Mouse (Mus musculus): ENCODE data around the gene Fam166a. TPM values are rescaled to one million over a fixed set of nuclear protein-coding genes. Genes with fewer than 3 reads are reported as not detected.
A peak's percentile ranks its signal among the peaks of the same experiment; 100 is the strongest.

The Fam166a gene
- polyA plus RNA-seq, 1 experiment from 2014 or later = 0.87 TPM

DNA sequence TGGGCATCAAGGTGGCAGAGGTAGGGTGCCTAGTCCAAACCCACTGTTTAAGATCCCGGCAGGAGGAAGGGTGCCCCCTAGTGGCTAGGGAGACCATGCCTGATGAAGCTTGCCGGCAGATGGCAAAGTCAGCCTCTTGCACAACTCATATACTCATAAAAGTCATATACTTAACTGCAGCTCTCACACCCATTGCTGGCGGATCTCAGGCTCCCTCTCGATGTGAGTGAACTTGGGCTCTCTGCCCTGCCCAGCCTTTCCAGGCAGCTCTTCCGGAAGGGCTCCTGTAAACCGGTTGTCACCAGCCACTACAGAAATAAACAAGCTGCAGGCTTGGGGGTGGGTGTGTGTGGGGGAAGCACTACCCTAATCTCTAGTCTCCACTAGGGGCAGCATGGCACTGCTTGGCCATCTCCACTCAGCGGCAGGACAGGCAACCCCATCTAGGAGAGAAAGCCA is 9.9 kb downstream of the Fam166a start:
- peak overlapping the region; percentile 35 for H3K4me2 ChIP-seq
- H3K9ac ChIP-seq = no peak overlapping the region
- peak overlapping the region; percentile 65; the same call in 1 of the 2 replicates for H3K27ac ChIP-seq
- no peaks in the 10 kb centered on the region for H3K36me3 ChIP-seq (replicated peaks)
- ATAC-seq (ENCODE audit: low FRiP score) = no peak
- H3K4me3 ChIP-seq (replicated peaks) = peak overlapping the region; percentile 19
- H3K27me3 ChIP-seq = peaks cover 22% of the 10 kb centered on the region
- 0% methylated on average over 7 of the region's 7 CpGs for WGBS
- H3K9me3 ChIP-seq = no peaks in the 10 kb centered on the region
- H3K4me1 ChIP-seq = peaks cover 18% of the 10 kb centered on the region

DNA sequence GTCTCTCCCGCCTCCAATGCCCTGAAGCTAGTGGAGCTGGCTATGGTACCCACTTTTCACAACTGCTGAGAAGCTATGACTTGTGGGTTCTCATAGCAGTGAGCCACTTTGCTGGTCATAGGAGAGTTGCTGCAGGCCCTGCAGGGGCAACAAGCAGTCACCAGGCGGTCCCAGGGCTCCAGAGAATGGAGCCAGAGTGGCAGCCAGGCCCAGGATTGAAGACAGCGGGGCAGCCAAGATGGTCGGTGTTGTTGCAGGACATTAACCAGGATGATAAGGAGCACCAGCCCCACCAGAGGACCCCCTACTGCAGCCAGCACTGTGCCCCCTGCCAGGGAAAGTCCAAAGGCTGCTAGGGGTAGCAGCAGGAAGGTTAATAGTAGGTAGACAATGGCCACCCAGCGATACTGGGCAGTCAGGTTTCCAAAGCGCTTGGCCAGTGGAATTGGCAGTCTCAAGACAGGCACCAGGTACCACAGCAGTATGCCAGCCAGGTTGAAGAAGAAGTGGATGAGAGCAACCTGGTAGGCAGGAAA is 10.5 kb downstream of the Fam166a start:
- peaks cover 14% of the 10 kb centered on the region for H3K4me1 ChIP-seq
- H3K9me3 ChIP-seq = no peaks in the 10 kb centered on the region
- whole genome bisulfite sequencing = 74% methylated on average over 6 of the region's 6 CpGs
- H3K27ac ChIP-seq = peak overlapping the region; percentile 65; the same call in 1 of the 2 replicates
- peak overlapping the region; percentile 8; the same call in 1 of the 2 replicates for H3K4me2 ChIP-seq
- ATAC-seq (ENCODE audit: low FRiP score) = no peak
- H3K27me3 ChIP-seq = peaks cover 22% of the 10 kb centered on the region
- H3K36me3 ChIP-seq (replicated peaks) = no peaks in the 10 kb centered on the region
- H3K9ac ChIP-seq = peak overlapping the region; percentile 12; the same call in 1 of the 2 replicates
- H3K4me3 ChIP-seq (replicated peaks) = no peak overlapping the region

DNA sequence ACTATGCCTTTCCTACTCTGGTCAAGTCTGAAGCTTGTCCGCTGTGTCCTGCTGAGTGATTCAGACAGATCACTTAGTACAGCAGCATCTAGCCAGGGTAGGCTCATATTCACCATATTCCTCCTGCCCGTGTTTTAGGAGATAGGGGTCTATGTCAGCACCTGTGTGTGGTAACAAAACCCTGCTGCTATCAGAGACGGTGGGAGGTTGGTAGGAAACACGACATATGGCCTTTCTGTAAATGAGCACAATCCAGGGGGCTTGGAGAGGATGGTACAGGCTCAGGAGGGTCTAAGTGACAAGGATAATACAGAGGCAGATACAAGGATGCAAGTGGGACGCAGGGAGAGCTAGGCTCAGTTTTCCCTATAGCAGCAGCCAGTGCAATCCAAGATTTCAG is 11.0 kb downstream of the Fam166a start:
- Histone ChIP-seq H3K27ac (no peak overlapping the region), H3K4me3 (replicated peaks) (no peak overlapping the region), H3K9ac (no peak overlapping the region), H3K9me3 (no peaks in the 10 kb centered on the region), H3K4me2 (no peak overlapping the region), H3K27me3 (peaks cover 23% of the 10 kb centered on the region), H3K36me3 (replicated peaks) (no peaks in the 10 kb centered on the region), H3K4me1 (peaks cover 14% of the 10 kb centered on the region)
- WGBS = 89% methylated on average over 5 of the region's 5 CpGs
- no peak for ATAC-seq (ENCODE audit: low FRiP score)

DNA sequence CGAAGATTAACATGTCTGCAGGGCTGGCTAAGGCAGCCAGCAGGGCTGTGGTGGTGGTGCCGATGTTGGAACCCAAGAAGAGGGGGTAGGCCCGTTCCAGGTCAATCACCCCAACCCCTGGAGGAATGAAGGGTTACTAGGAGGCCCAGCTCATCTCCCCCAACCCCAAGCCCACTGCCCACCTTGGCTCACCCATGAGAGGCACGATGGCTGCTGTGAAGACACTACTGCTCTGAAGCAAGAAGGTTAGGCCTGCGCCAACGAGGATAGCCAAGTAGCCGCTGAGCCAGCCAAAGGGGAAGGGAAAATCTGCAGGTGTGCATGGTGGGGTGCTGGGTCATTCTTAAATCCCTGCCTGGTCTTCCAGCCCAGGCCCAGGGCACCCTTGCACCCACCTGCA is 12.0 kb downstream of the Fam166a start:
- Histone ChIP-seq H3K9ac (no peak overlapping the region), H3K27ac (no peak overlapping the region), H3K27me3 (peaks cover 33% of the 10 kb centered on the region), H3K4me1 (peaks cover 10% of the 10 kb centered on the region), H3K4me3 (replicated peaks) (no peak overlapping the region), H3K4me2 (no peak overlapping the region), H3K9me3 (no peaks in the 10 kb centered on the region), H3K36me3 (replicated peaks) (no peaks in the 10 kb centered on the region)
- no peak for ATAC-seq (ENCODE audit: low FRiP score)
- WGBS = 90% methylated on average over 7 of the region's 7 CpGs

DNA sequence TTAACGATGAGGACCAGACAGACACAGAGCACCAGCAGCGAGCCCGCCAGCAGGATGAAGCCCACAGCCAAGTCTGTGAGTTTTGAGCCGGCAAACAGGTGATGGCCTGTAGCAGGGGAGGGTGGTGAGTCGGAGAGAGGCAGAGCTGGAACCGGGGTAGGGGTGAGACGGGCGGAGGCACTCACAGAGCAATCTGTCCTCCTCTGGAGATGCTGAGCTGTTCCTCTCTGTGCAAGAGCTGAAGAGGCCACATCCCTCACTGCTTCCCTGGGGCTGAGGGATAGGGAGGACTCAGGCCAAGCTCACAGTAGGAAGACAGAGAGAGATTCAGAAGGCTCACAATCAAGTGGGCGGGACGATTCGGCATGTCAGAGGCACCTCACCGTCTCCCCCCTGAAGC is 12.5 kb downstream of the Fam166a start:
- no peaks in the 10 kb centered on the region for H3K9me3 ChIP-seq
- H3K27ac ChIP-seq = no peak overlapping the region
- H3K36me3 ChIP-seq (replicated peaks) = no peaks in the 10 kb centered on the region
- 56% methylated on average over 12 of the region's 12 CpGs for WGBS
- H3K4me2 ChIP-seq = no peak overlapping the region
- no peak overlapping the region for H3K4me3 ChIP-seq (replicated peaks)
- peaks cover 6% of the 10 kb centered on the region for H3K4me1 ChIP-seq
- peaks cover 37% of the 10 kb centered on the region for H3K27me3 ChIP-seq
- no peak for ATAC-seq (ENCODE audit: low FRiP score)
- H3K9ac ChIP-seq = no peak overlapping the region

DNA sequence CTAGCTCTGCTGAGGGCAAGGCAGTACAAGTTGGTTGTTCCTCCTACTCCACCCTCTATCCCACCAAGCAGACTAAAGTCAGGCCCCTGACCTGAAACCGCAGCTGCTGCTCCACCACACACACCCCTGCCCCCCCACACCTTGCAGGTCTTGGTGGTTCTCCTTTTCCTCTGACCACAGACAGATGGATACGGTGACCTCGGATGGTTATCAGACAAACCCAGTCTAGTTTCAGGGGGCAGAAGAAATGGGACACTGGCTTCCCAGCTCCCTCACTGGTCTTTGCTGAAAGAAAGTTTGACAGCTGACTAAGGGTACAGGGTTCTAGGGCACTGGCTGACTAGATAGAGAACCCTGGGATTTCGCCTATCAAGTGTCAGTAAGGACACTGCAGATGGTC is 14.9 kb downstream of the Fam166a start:
- no peak for ATAC-seq (ENCODE audit: low FRiP score)
- Histone ChIP-seq H3K9me3 (no peaks in the 10 kb centered on the region), H3K27me3 (peaks cover 49% of the 10 kb centered on the region), H3K4me3 (replicated peaks) (no peak overlapping the region), H3K27ac (no peak overlapping the region), H3K36me3 (replicated peaks) (no peaks in the 10 kb centered on the region), H3K9ac (no peak overlapping the region), H3K4me2 (no peak overlapping the region), H3K4me1 (peaks cover 6% of the 10 kb centered on the region; the same call in 1 of the 2 replicates)
- WGBS = 87% methylated on average over 4 of the region's 4 CpGs

DNA sequence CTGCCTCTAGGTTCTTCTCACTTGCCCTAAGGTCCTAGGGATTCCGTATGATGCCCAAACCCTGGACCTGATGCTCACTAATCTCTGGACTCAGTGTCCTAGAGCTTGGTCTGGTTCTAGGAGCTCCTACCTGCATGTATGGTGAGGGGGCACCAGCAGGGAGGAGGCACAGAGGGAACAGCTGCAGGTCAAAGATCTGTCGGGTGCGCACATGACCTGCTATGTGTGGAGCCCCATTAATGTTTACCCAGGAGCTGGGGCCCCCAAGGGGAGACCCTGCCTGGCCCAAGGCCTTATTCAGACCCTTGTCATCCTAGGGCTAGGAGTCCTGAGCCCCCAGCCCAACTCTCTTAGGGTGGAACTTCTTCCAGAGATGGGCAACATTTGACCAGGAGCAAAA is 15.5 kb downstream of the Fam166a start, which contains the start of gene Slc34a3:
TSS of gene Slc34a3 (minus strand) at position 315 of the 400 bp plus-strand sequence.
- Histone ChIP-seq H3K4me2 (no peak within 1 kb of the TSS), H3K9ac (no peak within 1 kb of the TSS), H3K4me1 (peaks cover 2% of the 10 kb centered on the region; the same call in 1 of the 2 replicates), H3K9me3 (no peaks in the 10 kb centered on the region), H3K27me3 (peaks cover 51% of the 10 kb centered on the region), H3K27ac (no peak within 1 kb of the TSS), H3K4me3 (replicated peaks) (no peak within 1 kb of the TSS), H3K36me3 (replicated peaks) (no peaks in the 10 kb centered on the region)
- 84% methylated on average over 3 of the region's 3 CpGs for WGBS
- ATAC-seq (ENCODE audit: low FRiP score) = no peak

DNA sequence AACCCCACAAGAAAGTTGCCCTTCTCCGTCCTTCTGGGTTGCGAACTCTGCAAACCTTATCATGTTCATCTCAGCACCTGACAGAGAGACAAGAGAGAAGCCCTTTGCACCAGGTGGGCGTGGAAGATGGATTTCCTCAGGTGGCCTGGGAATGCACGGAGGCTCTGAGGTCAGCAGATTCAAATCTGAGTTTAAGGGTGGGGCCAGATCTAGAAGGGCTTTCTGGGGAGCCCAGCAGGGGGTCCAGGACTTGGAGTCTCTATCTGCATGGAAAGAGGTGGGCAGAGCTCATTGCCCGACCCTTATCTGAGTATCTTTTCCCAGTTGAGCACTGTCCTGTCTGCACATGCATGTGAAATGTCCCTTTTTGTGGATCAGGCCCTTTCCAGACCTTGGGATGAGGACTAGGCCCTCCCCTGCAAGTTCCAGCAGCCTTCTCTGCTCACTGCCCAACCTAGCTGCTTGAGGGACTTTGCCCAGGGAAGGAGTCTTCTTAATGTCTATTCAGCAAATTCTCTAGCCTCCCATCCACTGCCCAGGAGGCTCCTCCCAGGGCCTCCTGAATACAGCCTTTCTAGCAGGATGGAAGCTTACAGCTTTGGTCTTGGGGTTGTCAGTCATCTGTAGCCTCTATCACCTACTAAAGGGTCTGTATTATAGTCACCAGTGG is 16.1 kb downstream of the Fam166a start:
- WGBS = 79% methylated on average over 5 of the region's 5 CpGs
- Histone ChIP-seq H3K27ac (no peak overlapping the region), H3K27me3 (peaks cover 52% of the 10 kb centered on the region), H3K4me1 (no peaks in the 10 kb centered on the region), H3K4me3 (replicated peaks) (no peak overlapping the region), H3K36me3 (replicated peaks) (no peaks in the 10 kb centered on the region), H3K4me2 (no peak overlapping the region), H3K9ac (no peak overlapping the region), H3K9me3 (no peaks in the 10 kb centered on the region)
- ATAC-seq (ENCODE audit: low FRiP score) = no peak

DNA sequence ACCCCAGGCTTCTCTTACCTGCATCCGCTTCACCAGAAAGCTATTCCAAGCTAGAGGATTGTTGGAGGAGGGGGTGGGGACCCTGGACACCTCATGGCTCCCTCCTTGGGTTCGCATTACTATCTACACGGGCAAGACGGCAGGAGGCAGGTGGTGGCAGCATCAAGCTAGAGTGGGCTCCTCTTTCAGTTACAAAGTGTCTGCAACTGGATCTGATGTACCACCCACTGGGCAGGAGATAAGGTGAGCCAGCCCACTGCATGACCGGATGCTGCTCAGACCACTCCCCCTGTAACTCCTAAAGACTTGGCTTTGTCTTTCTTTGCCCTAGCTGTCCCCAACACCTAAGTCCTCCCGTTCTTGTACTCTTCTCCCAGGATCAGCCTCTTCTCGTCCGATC is 18.1 kb downstream of the Fam166a start, which contains the start of gene Rnf224:
TSS of gene Rnf224 (minus strand) at position 174 of the 400 bp plus-strand sequence.
- H3K4me3 ChIP-seq (replicated peaks) = no peak within 1 kb of the TSS
- no peaks in the 10 kb centered on the region for H3K36me3 ChIP-seq (replicated peaks)
- 42% methylated on average over 8 of the region's 8 CpGs for WGBS
- peaks cover 15% of the 10 kb centered on the region for H3K4me1 ChIP-seq
- H3K9ac ChIP-seq = no peak within 1 kb of the TSS
- no peak within 1 kb of the TSS for H3K27ac ChIP-seq
- H3K27me3 ChIP-seq = peaks cover 55% of the 10 kb centered on the region
- no peak within 1 kb of the TSS for H3K4me2 ChIP-seq
- H3K9me3 ChIP-seq = no peaks in the 10 kb centered on the region
- ATAC-seq (ENCODE audit: low FRiP score) = no peak

DNA sequence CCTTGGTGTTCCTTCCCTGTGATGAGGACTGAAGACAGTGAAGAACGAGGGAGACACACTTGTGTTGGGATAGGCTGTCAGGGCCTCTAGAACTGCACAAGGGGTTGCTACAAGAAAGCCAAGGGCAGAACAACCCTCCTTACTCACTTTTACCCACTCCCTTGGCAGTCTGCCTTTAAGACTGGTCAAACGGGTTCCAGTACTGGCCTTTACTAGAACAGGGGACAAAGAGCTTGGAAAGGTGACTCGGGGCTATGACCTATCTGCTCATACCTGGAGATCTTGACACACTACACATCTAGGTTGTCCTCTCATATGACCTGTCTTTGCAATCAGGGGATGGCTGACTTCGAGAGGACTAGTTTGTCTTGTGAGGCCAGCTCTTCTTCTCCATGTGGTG is 19.0 kb downstream of the Fam166a start:
- H3K4me1 ChIP-seq = peaks cover 21% of the 10 kb centered on the region
- peaks cover 48% of the 10 kb centered on the region for H3K27me3 ChIP-seq
- H3K4me3 ChIP-seq (replicated peaks) = no peak overlapping the region
- no peaks in the 10 kb centered on the region for H3K9me3 ChIP-seq
- no peaks in the 10 kb centered on the region for H3K36me3 ChIP-seq (replicated peaks)
- 80% methylated on average over 4 of the region's 4 CpGs for WGBS
- no peak overlapping the region for H3K27ac ChIP-seq
- no peak overlapping the region for H3K4me2 ChIP-seq
- ATAC-seq (ENCODE audit: low FRiP score) = no peak
- no peak overlapping the region for H3K9ac ChIP-seq

DNA sequence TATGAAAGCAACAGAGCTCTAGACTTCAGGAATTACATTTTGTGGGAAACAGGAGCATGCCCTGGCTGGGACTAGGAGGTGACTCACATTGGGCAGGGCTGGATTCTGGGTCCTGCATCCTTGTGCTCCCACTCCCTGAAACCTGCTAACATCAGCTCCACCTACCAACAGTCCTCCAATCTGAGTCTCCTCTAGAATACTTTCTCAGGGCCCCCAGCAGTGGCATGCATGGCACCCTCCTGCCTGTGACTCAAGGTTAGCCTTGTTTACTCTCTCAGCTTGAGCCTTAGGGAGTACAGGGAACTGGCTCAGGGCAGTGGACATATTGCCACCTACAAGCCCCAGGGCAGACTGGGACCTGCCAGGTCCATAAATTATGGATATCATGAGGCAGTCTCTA is 19.6 kb downstream of the Fam166a start:
- ATAC-seq (ENCODE audit: low FRiP score) = no peak
- no peaks in the 10 kb centered on the region for H3K9me3 ChIP-seq

DNA sequence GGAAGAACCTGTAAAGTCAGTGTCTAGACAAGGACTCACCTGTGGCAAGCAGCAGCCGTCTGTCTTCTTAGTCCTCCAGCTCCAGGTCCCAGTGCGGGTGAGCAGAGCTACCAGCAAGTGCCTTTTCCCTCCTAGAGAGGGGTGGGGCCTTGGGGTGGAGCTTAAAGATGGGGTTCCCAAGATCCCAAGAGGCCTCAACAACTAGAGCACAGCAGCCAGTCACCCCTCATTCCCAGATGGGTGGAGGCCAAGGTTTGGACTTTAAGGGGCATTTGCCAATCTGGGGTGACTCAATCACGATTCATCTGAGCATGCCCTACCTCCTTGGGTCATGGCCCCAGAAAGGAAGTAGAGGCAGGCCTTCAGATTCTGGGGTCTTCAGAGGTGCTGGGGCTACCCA is 21.2 kb downstream of the Fam166a start:
- Histone ChIP-seq H3K4me2 (no peak overlapping the region), H3K9ac (no peak overlapping the region), H3K27me3 (peaks cover 51% of the 10 kb centered on the region), H3K27ac (no peak overlapping the region), H3K36me3 (replicated peaks) (0 out of 2 replicates have a peak, but pooled peaks cover 3% of the 10 kb centered on the region), H3K4me1 (peaks cover 31% of the 10 kb centered on the region), H3K9me3 (no peaks in the 10 kb centered on the region), H3K4me3 (replicated peaks) (no peak overlapping the region)
- ATAC-seq (ENCODE audit: low FRiP score) = no peak
- WGBS = 88% methylated on average over 3 of the region's 3 CpGs

More for the DNA sequence above, 19.6 kb downstream of the Fam166a start:
- Histone ChIP-seq H3K4me3 (replicated peaks) (no peak overlapping the region), H3K4me1 (peaks cover 26% of the 10 kb centered on the region), H3K27me3 (peaks cover 48% of the 10 kb centered on the region), H3K9ac (no peak overlapping the region), H3K27ac (no peak overlapping the region), H3K36me3 (replicated peaks) (no peaks in the 10 kb centered on the region), H3K4me2 (no peak overlapping the region)

DNA sequence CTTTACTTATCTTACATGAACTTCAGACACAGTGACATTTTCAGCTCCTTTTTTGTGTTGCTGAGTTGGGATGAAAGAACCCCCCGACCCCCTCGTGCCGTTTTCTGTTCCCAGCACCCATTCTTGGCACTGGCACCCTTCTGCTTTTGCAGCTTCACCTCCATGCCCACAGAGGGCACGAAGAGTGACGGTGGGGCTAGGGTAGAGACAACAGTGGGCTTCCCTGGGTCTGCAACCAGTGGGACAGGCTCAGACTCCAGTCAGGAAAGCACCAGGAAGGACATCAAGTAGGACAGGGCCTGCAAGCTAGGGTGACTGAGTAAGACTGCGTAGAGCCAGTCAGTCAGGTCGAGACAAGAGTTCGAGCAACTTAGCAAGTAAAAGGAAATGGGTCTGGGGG is 21.8 kb downstream of the Fam166a start:
- Histone ChIP-seq H3K27ac (0 out of 2 replicates have a peak overlapping the region, but pooled peaks have one; percentile 61), H3K4me1 (peaks cover 31% of the 10 kb centered on the region), H3K9ac (no peak overlapping the region), H3K36me3 (replicated peaks) (0 out of 2 replicates have a peak, but pooled peaks cover 3% of the 10 kb centered on the region), H3K9me3 (no peaks in the 10 kb centered on the region), H3K27me3 (peaks cover 45% of the 10 kb centered on the region), H3K4me3 (replicated peaks) (peak overlapping the region; percentile 64), H3K4me2 (peak overlapping the region; percentile 97)
- ATAC-seq (ENCODE audit: low FRiP score) = peak; percentile 11
- WGBS = 46% methylated on average over 8 of the region's 8 CpGs

All from forebrain, embryonic 12.5 days (tissue).